Mouse (Mus musculus) testis, adult 2 months (tissue): ENCODE measurements around the gene Casp3.

Experiments used
- CTCF ChIP-seq: fragments of 200-500 bp; IDR thresholded peaks from 2 replicates; pipeline ENCODE4 v1.5.1; 2012; ENCODE audit warnings: low read depth, mild to moderate bottlenecking, inconsistent platforms, low read length, moderate library complexity; ENCODE audit not compliant: control insufficient read depth, insufficient read depth, insufficient replicate concordance
- POLR2A ChIP-seq: fragments of 200-500 bp; IDR thresholded peaks from 2 replicates; pipeline ENCODE4 v1.6.1; 2012; ENCODE audit warnings: low read depth, mild to moderate bottlenecking, inconsistent platforms, low read length, moderate library complexity; ENCODE audit not compliant: control insufficient read depth

DNA sequence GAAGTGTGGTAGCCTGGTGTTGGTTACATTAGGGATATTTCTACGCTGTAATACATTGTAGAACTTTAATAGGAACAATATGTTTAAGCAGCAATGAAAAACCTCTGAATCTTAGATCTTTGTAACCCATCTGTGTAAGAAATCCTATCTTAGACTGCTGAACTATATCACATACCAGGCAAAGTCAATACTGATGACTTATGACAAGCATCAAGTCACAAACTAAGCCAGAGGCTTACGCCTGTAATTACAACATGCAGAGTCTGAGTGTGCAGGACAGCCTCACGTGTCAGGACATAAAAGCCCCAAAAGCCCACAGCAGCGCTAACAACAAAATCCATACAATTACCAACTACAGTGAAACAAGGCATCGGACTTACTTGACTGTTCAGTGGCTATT is 13.5 kb upstream of the Casp3 start:
- TF ChIP-seq CTCF (no peak), POLR2A (no peak)
